Mouse (Mus musculus) E14TG2a.4 (cell line): ENCODE results near the gene Polr2f.

ENCODE experiments used
- CTCF ChIP-seq: conservative IDR thresholded peaks from 2 replicates; pipeline ENCODE4 v1.5.1; 2014; ENCODE audit warnings: low read length
- NANOG ChIP-seq: IDR thresholded peaks from 2 replicates; pipeline ENCODE4 v1.6.1; 2014; ENCODE audit warnings: borderline replicate concordance, low read length, mixed read lengths
- POU5F1 ChIP-seq: IDR thresholded peaks from 2 replicates; pipeline ENCODE4 v1.6.1; 2014; ENCODE audit warnings: low read length, borderline replicate concordance

DNA sequence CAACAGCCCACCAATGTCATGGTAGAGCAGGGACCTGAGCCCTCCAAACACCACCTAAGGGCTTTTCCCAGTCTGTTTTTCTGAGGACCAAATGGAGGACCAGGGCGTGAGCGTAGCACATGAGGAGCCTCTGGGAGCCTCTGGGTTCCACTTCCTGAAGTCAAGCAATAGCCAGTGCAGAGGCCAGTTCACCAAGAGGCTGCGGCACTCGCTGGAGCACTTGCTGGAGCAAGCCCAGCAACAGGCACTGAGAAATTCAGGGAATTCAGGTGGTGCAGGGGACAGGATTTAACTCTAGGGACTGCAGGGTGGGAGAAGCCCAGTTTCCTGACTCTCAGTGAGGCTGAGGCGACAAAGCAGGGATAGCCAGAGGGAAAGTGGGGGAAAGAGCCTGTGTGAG is 42.6 kb upstream of the Polr2f start:
- TF ChIP-seq CTCF, result no peak
- no peak for TF ChIP-seq POU5F1
- TF ChIP-seq NANOG, result no peak
